Mouse (Mus musculus) yolk sac, embryonic 10.5 days (tissue): Measurements from ENCODE around the gene Sin3b.
"Not testable (repeated sequence)": the region's sequence is repeated elsewhere in the genome, so short reads cannot be mapped to it uniquely, and the experiment has no call there.

Experiments used
- DNase-seq: peaks from one replicate; pipeline ENCODE4 v3.0.0-alpha.2; 2017; ENCODE audit warnings: low spot score

Gene Sin3b

GRCm38 (mm10) chr8:72722769-72723650, at the start of gene Sin3b:
Sin3b (plus strand) TSS chr8:72723285.
- DNase-seq, result peak; percentile 94

- DNase-seq, result no peak
These were observed 48.9 kb upstream of the Sin3b start for GRCm38 (mm10) chr8:72674184-72674583.

- DNase-seq, result no peak
These were observed 46.6 kb upstream of the Sin3b start for GRCm38 (mm10) chr8:72676436-72676835.

- not testable (repeated sequence) for DNase-seq
These were observed 46.2 kb upstream of the Sin3b start for GRCm38 (mm10) chr8:72676844-72677243.

- DNase-seq, result no peak
These were observed 45.8 kb upstream of the Sin3b start for GRCm38 (mm10) chr8:72677331-72677730.

GRCm38 (mm10) chr8:72680133-72680532, 43.0 kb upstream of the Sin3b start:
- peak; percentile 40 for DNase-seq

DNA sequence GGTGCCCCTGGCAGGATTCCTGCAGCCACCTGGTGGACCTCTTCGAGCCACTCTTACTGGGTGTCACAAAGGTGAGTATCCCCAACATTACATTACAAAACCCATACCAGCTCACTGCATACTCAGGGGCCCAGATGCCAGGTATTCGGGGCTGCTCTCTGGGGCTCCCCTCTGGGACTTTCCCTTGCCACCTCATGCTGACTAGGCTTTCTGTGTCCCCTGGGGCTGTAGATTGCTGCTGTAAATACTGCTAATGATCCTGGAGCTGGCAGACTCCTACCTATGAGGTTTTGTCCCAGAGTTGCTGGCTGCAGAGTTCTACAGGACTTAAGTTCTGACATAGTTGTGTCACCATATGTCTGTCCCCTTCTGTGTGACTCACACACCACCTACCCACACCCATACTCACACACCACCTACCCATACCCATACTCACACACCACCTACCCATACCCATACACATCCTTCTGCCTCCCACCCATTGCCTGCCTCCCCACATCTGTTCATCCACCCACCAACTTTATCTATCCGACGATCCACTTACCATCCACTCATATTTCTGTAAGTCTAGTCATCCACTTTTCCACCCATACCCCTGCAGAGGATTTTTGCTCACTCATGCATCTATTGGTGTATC, 40.9 kb upstream of the Sin3b start:
- DNase-seq, result no peak

DNA sequence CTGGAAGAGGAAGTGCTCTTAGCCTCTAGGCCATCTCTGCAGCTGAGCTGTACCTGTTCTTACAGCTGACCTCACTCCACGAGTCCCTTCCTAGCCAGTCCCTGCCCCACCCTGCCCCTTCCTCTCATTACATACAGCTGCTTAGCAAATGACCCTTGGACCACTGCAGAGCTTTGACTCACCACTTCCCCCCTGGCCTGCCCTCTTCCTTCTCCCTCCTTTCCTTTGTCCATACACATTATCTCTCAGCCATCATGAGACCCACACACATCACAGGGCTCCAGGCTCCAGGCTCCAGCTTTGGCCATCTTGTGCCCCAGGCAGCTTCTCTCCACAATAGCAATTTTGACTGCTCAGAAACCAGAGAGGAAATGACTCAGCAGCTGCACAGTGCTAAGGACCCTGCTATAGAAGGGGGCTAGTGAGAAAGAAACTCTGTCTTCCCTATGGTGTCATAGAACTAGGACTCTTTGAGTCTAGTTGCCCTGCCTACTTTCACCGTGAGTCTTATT, 40.0 kb upstream of the Sin3b start:
- DNase-seq, result peak; percentile 60

GRCm38 (mm10) chr8:72683572-72684099, 39.4 kb upstream of the Sin3b start:
- not testable (repeated sequence) for DNase-seq

- no peak for DNase-seq
These were observed 24.6 kb upstream of the Sin3b start for GRCm38 (mm10) chr8:72698349-72698926.

GRCm38 (mm10) chr8:72712569-72712968, 10.5 kb upstream of the Sin3b start:
- no peak for DNase-seq

DNA sequence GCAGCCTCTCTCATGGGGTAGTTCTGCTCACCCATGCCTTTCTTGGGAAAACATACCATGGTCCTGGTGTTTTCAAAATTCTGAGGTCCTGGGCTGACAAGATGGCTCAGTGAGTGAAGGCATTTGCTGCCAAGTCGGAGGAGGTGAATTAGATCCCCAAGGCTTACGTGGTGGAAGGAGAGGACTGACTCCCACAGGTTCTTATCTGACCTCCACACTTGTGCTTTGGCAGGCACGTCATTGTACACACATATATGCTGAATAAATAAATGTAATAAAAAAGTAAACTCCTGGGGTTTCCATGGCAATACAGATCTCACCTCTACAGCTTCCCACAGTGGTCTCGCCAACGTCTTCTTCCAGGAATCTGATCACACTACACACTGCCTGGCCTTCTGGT, 6.5 kb upstream of the Sin3b start:
- no peak for DNase-seq

DNA sequence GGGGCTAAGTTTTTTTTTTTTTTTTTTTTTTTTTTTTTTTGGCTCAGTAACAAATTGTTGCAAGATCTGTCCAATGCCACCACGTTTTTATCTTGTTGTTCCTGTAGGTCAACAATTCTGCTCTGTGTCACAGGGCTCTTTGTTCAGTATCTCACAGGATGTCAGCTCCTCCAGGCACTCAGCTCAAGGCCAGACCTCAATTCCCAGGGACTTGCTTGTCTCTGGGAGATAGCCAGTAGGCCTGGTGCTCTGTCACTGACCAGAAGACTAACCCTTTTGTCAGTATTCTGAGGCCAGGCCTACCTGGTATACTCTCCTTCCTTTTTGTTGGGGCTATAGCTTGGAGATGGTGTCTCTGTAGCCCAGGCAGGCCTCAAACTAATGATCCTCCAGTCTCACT, 2.5 kb upstream of the Sin3b start:
- DNase-seq, result no peak

GRCm38 (mm10) chr8:72723651-72724001, 541 bp downstream of the Sin3b start:
- peak; percentile 23 for DNase-seq

- no peak for DNase-seq
These were observed 5.6 kb downstream of the Sin3b start for GRCm38 (mm10) chr8:72728636-72729035.

- DNase-seq, result no peak
These were observed 11.9 kb downstream of the Sin3b start for GRCm38 (mm10) chr8:72735001-72735400.

- no peak for DNase-seq
These were observed 13.8 kb downstream of the Sin3b start for GRCm38 (mm10) chr8:72736868-72737267.

DNA sequence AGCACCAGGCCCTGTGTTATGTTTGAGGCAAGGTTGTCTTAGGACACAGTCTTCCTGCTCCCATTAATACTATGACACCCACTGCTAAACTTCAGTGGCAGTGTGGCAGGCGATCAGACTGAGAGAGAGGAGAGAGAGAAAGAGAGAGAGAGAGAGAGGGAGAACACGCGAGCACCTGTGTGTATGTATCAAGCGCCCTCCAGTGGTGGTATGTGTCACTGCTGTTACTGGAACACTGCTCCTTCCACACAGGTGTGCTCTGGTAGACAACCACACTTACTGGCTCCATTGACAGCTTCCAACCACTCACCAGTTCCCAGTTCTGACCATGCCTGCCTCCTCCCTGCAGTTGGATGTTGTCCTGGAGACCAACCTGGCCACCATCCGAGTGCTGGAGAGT, 23.0 kb downstream of the Sin3b start:
- peak; percentile 24 for DNase-seq

DNA sequence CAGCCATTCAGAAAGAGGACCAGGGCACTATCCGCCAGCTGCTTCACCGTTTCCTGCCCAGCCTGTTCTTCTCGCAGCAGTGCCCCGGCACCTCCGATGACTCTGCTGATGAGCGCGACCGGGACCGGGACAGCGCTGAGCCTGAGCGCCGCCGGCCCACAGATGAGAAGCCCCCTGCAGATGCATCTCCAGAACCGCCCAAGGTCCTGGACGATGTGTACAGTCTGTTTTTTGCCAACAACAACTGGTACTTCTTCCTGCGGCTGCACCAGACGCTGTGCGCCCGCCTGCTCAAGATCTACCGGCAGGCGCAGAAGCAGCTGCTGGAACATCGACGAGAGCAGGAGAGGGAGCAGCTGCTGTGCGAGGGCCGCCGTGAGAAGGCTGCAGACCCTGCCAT, 26.8 kb downstream of the Sin3b start:
- DNase-seq, result no peak

DNA sequence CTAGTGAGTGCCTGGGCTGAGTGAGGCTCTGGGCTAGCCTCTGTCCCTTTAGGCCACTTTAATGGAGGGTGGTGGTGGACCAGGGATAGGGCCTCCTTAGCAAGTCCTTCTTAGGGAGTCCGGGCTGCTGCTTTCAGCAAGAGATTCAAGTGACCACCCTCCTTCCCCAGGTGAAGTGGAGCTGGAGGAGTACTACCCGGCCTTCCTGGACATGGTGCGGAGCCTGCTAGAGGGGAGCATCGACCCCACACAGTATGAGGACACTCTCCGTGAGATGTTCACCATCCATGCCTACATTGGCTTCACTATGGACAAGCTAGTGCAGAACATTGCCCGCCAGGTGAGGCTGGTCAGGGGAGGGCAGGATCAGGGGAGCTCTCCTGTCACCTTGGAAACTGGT, 27.2 kb downstream of the Sin3b start:
- no peak for DNase-seq

GRCm38 (mm10) chr8:72751126-72751525, 28.0 kb downstream of the Sin3b start:
- DNase-seq, result no peak

- DNase-seq, result no peak
These were observed 29.2 kb downstream of the Sin3b start for GRCm38 (mm10) chr8:72752289-72752688.

DNA sequence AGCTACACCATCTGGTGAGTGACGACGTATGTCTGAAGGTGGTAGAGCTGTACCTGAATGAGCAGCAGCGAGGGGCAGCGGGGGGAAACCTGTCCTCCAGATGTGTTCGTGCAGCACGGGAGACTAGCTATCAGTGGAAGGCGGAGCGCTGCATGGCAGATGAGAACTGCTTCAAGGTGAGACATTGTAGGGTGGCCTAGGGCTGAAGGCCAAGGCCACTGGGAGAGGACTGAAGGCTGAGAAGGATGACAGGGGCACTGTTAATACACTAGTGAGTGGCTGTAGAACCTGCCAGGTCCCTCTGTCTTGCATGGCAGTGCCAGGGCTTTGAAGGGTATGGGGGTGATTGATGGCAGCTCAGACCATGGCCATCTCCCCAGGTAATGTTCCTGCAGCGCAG, 30.1 kb downstream of the Sin3b start:
- no peak for DNase-seq
